Mouse (Mus musculus): Measurements from ENCODE around the gene Olfr331.
"Not testable (repeated sequence)": the region's sequence is repeated elsewhere in the genome, so short reads cannot be mapped to it uniquely, and the experiment has no call there.

Olfr331 gene

DNA sequence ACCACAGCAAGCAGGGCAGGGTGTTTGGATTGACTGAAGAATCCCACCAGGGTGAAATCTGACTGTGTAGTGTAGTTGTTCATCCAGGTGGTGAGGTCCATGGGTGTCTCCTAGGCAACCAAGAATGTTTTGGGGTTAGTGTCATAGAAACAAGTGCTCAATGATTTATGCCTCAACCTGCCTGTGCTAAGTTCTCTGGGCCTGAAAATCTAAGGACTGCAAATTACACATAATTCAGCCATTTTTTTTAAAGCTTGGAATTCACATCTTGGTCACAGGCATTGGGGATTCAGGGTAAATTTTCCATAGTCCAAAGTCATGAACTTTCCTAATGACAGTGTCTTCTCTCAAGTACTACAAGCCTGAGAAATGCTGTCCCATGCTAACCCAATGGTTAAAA, at the start of gene Olfr331:
Gene Olfr331 (minus strand): TSS at position 101 of the 400 bp plus-strand sequence.
- DNase-seq (ENCODE audit: low spot score in 2 of 2) = not testable (repeated sequence)

DNA sequence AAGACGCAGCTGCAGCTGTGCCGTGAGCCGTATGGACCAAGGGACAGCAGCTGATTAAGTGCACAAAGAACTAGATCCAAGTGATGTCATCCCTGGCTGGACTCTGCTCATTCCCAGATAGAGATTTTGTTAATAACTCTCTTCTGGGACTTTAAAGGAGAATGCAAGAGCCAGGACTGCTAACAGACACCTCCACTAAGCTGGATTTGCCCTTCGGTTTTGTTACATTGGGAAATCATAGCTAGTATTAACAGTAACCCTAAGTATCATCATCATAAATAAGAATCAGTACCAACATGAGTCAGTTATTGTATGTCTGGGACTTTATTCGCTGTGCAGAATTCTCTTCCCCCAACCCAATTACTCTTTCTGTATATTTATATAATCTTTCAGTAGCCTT, 44.0 kb upstream of the Olfr331 start, which contains the start of gene Olfr329-ps:
Gene Olfr329-ps (minus strand): TSS at position 101 of the 400 bp plus-strand sequence.
- no peak for DNase-seq (ENCODE audit: low spot score in 2 of 2)

DNA sequence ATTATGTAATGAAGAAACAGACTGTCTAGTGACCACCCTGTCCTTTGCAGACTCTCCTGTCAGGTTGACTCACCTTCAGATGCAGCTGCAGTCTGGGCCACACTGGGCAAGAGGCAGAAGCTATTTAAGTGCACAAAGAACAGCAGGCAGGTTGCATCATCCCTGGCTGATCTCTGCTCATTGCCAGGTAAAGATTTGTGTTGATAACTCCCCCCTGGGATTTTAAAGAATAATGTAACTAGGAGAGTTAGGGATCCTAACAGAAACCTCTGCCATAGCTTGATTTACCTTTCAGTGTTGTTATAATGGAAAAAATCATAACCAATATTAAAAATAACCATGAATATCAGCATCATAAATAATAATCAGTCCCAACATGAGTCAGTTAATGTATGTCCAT, 32.4 kb upstream of the Olfr331 start, which contains the start of gene Olfr330:
Gene Olfr330 (minus strand): TSS at position 101 of the 400 bp plus-strand sequence.
- not testable (repeated sequence) for DNase-seq (ENCODE audit: low spot score in 2 of 2)

GRCm38 (mm10) chr11:58519756-58520155, 17.4 kb upstream of the Olfr331 start:
- peak; percentile 14 to 17 for DNase-seq (ENCODE audit: low spot score in 2 of 2)

GRCm38 (mm10) chr11:58518916-58519315, 16.5 kb upstream of the Olfr331 start:
- peak; percentile 77 to 80 for DNase-seq (ENCODE audit: low spot score in 2 of 2)

GRCm38 (mm10) chr11:58509058-58509457, 6.7 kb upstream of the Olfr331 start:
- DNase-seq (ENCODE audit: low spot score in 2 of 2) = not testable (repeated sequence)

GRCm38 (mm10) chr11:58499290-58499689, 3.1 kb downstream of the Olfr331 start:
- DNase-seq (ENCODE audit: low spot score in 2 of 2) = no peak

GRCm38 (mm10) chr11:58498761-58499160, 3.6 kb downstream of the Olfr331 start:
- DNase-seq (ENCODE audit: low spot score in 2 of 2) = no peak

GRCm38 (mm10) chr11:58492455-58492854, 9.9 kb downstream of the Olfr331 start, which contains the start of gene Olfr332:
Gene Olfr332 (minus strand): TSS chr11:58492555.
- no peak for DNase-seq (ENCODE audit: low spot score in 2 of 2)

DNA sequence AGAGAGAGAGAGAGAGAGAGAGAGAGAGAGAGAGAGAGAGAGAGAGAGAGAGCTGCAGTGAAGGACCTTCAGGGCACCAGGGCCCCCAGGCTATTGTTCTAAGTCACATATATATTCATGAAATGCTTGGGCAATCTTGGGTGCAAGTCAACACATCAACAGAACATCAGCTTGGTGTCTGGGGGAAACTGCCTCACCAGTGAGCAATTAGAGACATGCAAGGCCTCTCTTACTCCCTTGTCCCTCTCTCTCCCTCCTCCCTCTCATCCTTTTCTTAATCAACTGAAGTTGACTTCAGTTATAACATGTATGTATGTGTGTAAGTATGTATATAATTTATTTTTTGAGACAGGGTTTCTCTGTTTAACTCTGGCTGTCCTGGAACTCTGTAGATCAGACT, 40.2 kb downstream of the Olfr331 start, which contains the start of gene Olfr30:
Gene Olfr30 (minus strand): TSS at position 101 of the 400 bp plus-strand sequence.
- no peak for DNase-seq (ENCODE audit: low spot score in 2 of 2)

DNA sequence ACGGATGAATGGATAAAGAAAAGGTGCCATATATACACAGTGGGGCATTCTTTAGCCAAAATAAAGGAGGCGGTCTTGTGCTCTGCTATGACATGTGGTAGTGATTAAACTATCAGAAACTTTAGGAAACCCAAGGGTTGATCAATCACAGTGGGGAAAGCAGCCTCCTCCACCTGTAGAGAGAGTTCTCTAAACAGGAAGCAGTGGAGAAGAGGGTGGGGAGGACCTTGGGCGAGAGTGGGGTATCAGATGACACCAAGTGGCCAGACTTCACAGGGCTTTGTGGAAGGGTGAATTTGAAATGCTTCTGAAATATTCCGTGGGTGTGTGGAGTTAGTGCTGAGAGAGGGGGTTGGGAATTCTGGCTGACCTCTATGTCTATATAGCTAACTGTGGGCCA, 48.8 kb downstream of the Olfr331 start:
- no peak for DNase-seq (ENCODE audit: low spot score in 2 of 2)

GRCm38 (mm10) chr11:58452759-58453158, 49.6 kb downstream of the Olfr331 start, which contains the start of gene Lypd9:
Gene Lypd9 (minus strand): TSS chr11:58452923.
- DNase-seq (ENCODE audit: low spot score in 2 of 2) = no peak

Data from spleen, postnatal 36 days (tissue).